Mouse (Mus musculus) midbrain, embryonic 16.5 days (tissue): ENCODE results near the gene Smox. TPM values are rescaled to one million over a fixed set of nuclear protein-coding genes. Genes with fewer than 3 reads are reported as not detected.

Source experiments
- ATAC-seq: fragments of 200-750 bp; cut with Nextera tagmentation; 2 replicates; pipeline ENCODE4 v1.8.0; 2017; ENCODE audit warnings: moderate TSS enrichment
- H3K27ac ChIP-seq: fragments of 300-500 bp; sonication (generic); 2 replicates; pipeline ENCODE4 v1.5.1; 2014; ENCODE audit warnings: mild to moderate bottlenecking, low read length, mixed read lengths
- H3K27me3 ChIP-seq: fragments of 300-500 bp; sonication (generic); 2 replicates; pipeline ENCODE4 v1.6.1; 2014; ENCODE audit warnings: low read depth, low read length, mixed read lengths; ENCODE audit not compliant: control insufficient read depth, insufficient read depth
- H3K36me3 ChIP-seq: fragments of 300-500 bp; sonication (generic); 2 replicates; pipeline ENCODE4 v1.6.1; 2014; ENCODE audit warnings: mild to moderate bottlenecking, low read length, moderate library complexity, mixed read lengths; ENCODE audit not compliant: control insufficient read depth, insufficient read depth
- H3K4me1 ChIP-seq: fragments of 300-500 bp; sonication (generic); 2 replicates; pipeline ENCODE4 v1.6.1; 2014; ENCODE audit warnings: mild to moderate bottlenecking, low read length, mixed read lengths; ENCODE audit not compliant: control insufficient read depth, insufficient read depth
- H3K4me2 ChIP-seq: fragments of 300-500 bp; sonication (generic); 2 replicates; pipeline ENCODE4 v1.6.1; 2014; ENCODE audit warnings: mild to moderate bottlenecking, low read length, mixed read lengths
- H3K4me3 ChIP-seq: fragments of 300-500 bp; sonication (generic); 2 replicates; pipeline ENCODE4 v1.5.1; 2014; ENCODE audit warnings: low read depth, mild to moderate bottlenecking, low read length, moderate library complexity, mixed read lengths
- H3K9ac ChIP-seq: fragments of 300-500 bp; sonication (generic); 2 replicates; pipeline ENCODE4 v1.6.1; 2014; ENCODE audit warnings: low read depth, low read length, mixed read lengths
- H3K9me3 ChIP-seq: fragments of 300-500 bp; sonication (generic); replicated peaks from 2 replicates; pipeline ENCODE4 v1.6.1; 2014; ENCODE audit warnings: mild to moderate bottlenecking, low read length, mixed read lengths; ENCODE audit not compliant: control insufficient read depth, poor library complexity, severe bottlenecking
- WGBS: fragments of 180-500 bp; shearing (Covaris S2); extraction: QIAGEN DNeasy Blood & Tissue Kit; methylation state at CpG from one replicate; pipeline ENCODE4 v1.1.7; 2014; 5-methylcytosine and 5-hydroxymethylcytosine counted together
- polyA plus RNA-seq: library from polyadenylated mRNA; unstranded; fragments of >200 nt; fragmentation: Nextera tagmentation; extraction: Ambion mirVana; gene quantifications from 2 replicates; pipeline ENCODE4 v1.2.1, GENCODE M21; 2015

Gene Smox
- 46.1 and 52.7 TPM in 2 replicates for polyA plus RNA-seq

- Histone ChIP-seq H3K27me3 (no peaks in the 10 kb centered on the region), H3K27ac (peak within 1 kb of the TSS; percentile 84), H3K4me2 (peak within 1 kb of the TSS; percentile 91), H3K4me1 (peaks cover 23% of the 10 kb centered on the region), H3K4me3 (peak within 1 kb of the TSS; percentile 94), H3K9me3 (no peaks in the 10 kb centered on the region), H3K36me3 (no peaks in the 10 kb centered on the region), H3K9ac (peak within 1 kb of the TSS; percentile 98)
- WGBS, result 21% methylated on average over 7 of the region's 7 CpGs
- ATAC-seq, result no peak
Observed at GRCm38 (mm10) chr2:131491196-131491595, at the start of gene Smox. Gene Smox (plus strand): TSS chr2:131491496.

- 64% methylated on average over 8 of the region's 8 CpGs for WGBS
- Histone ChIP-seq H3K4me1 (no peaks in the 10 kb centered on the region), H3K27me3 (no peaks in the 10 kb centered on the region), H3K4me2 (no peak overlapping the region), H3K27ac (no peak overlapping the region), H3K9me3 (no peaks in the 10 kb centered on the region), H3K9ac (no peak overlapping the region), H3K36me3 (no peaks in the 10 kb centered on the region), H3K4me3 (no peak overlapping the region)
- ATAC-seq, result no peak
Observed at GRCm38 (mm10) chr2:131443084-131443890, 48.0 kb upstream of the Smox start.

DNA sequence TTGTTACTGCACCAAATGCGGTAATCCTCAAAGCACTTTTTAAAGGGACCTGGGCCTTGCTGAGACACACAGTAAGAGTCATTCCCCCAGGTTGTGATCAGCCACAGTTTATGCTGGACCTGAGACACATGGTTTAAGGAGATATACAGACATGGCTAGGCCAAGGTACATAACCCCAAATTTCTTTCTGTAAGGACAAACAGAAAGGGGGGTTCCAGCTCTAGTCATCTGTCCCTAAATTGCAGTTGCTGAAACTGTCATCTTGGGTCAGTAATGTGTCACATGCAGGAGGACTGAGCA lies 47.5 kb upstream of the Smox start:
- H3K9ac ChIP-seq, result no peak overlapping the region
- H3K4me2 ChIP-seq, result no peak overlapping the region
- no peak overlapping the region for H3K4me3 ChIP-seq
- H3K36me3 ChIP-seq, result no peaks in the 10 kb centered on the region
- H3K9me3 ChIP-seq, result no peaks in the 10 kb centered on the region
- WGBS, result 41% methylated on average over 1 of the region's 1 CpGs
- no peaks in the 10 kb centered on the region for H3K27me3 ChIP-seq
- no peaks in the 10 kb centered on the region for H3K4me1 ChIP-seq
- no peak for ATAC-seq
- no peak overlapping the region for H3K27ac ChIP-seq

DNA sequence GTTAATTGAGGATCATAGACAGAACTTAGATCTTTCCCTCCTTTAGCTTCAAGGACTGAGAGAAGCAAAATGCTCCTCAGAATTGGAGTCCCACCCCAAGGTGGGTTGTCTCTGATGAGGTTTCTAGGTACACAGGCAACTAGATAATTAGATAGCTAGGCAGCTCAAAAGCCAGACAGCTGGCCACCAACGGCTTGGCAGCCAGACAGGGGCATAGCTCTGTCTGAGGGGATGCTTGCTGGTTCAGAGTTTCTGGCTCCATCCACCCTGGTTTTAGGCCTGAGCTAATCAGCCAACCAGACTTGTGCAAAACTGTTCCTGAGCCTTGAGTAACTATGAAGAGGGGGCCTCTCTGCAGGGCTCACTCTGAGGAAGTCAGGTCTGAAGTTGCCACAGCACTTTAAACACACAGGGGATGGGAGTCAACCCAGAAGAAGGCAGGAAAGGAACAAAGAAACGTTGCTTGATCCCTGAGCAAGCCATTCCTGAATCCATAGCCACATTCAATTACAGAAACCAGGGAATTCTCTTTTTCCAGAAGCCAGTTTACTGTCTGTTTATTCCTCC lies 44.8 kb upstream of the Smox start:
- no peaks in the 10 kb centered on the region for H3K27me3 ChIP-seq
- no peaks in the 10 kb centered on the region for H3K36me3 ChIP-seq
- H3K4me1 ChIP-seq, result no peaks in the 10 kb centered on the region
- H3K4me2 ChIP-seq, result no peak overlapping the region
- no peak overlapping the region for H3K9ac ChIP-seq
- no peak overlapping the region for H3K4me3 ChIP-seq
- ATAC-seq, result no peak
- no peaks in the 10 kb centered on the region for H3K9me3 ChIP-seq
- 68% methylated on average over 2 of the region's 2 CpGs for WGBS
- no peak overlapping the region for H3K27ac ChIP-seq

DNA sequence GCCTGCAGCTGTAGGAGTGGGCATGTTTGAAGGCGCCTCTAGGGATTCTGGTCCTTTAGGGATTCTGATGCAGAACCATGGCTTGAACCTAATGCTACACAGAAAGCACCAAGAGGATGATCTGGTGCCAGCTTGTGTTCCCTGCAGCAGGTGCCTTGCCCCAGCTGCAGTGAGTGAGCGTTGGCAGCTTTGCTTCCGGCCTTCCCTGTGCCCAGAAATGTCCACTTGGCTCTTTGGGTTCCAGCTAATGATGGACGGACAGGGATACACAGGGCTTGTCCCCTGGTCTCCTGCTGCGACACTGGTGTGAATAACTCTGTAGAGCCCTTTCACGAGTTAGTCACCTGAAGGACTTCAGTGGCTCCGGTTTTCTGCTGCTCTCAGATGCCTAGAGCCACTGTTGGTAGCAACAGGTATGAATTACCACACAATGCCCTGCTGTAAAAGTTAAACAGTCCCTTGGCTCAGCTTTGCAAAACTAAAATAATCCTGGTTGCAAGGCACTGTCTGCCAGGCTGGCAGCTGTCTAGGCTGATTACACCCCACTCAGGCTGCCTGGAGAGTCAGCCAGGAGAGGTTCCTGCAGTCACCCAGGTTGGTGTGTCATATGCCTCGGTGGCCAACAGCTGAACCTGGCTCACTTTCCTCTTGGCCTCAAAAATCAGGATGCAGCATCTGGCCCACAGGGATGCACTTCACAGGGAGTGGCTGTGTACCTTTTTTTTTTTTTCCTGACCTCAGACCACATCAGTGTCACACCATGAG lies 43.5 kb upstream of the Smox start:
- WGBS, result 85% methylated on average over 8 of the region's 8 CpGs
- no peaks in the 10 kb centered on the region for H3K27me3 ChIP-seq

GRCm38 (mm10) chr2:131448353-131448752 lies 42.9 kb upstream of the Smox start:
- no peaks in the 10 kb centered on the region for H3K4me1 ChIP-seq
- H3K27me3 ChIP-seq, result no peaks in the 10 kb centered on the region
- H3K9me3 ChIP-seq, result no peaks in the 10 kb centered on the region
- H3K9ac ChIP-seq, result no peak overlapping the region
- no peak for ATAC-seq
- no peak overlapping the region for H3K4me3 ChIP-seq
- H3K4me2 ChIP-seq, result no peak overlapping the region
- H3K36me3 ChIP-seq, result no peaks in the 10 kb centered on the region
- H3K27ac ChIP-seq, result no peak overlapping the region

More for the DNA sequence above, 43.5 kb upstream of the Smox start:
- Histone ChIP-seq H3K4me3 (no peak overlapping the region), H3K4me1 (no peaks in the 10 kb centered on the region), H3K27ac (no peak overlapping the region), H3K9ac (no peak overlapping the region), H3K9me3 (no peaks in the 10 kb centered on the region), H3K4me2 (no peak overlapping the region), H3K36me3 (no peaks in the 10 kb centered on the region)
- ATAC-seq, result no peak

DNA sequence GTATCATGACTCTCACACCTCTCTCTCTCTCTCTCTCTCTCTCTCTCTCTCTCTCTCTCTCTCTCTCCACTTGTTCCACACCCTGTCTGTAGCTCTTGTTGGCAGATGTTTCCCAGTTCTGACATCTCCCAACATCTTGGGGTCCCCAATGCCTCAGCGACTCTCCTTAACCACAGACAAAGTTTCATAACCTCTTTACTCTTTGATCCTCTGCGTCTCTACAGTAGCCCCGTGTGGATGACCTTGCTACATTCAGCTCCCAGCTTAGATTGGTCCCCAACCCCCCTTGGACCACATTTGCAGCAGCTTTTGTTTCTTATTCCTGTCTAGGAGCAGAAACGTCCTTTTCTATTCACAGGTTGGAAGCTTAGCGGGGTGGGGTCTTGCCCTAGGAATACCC lies 41.6 kb upstream of the Smox start:
- 54% methylated on average over 5 of the region's 5 CpGs for WGBS
- ATAC-seq, result no peak
- no peaks in the 10 kb centered on the region for H3K36me3 ChIP-seq
- H3K4me3 ChIP-seq, result no peak overlapping the region
- no peak overlapping the region for H3K27ac ChIP-seq
- no peaks in the 10 kb centered on the region for H3K9me3 ChIP-seq
- no peak overlapping the region for H3K4me2 ChIP-seq
- no peaks in the 10 kb centered on the region for H3K4me1 ChIP-seq
- no peaks in the 10 kb centered on the region for H3K27me3 ChIP-seq
- no peak overlapping the region for H3K9ac ChIP-seq

GRCm38 (mm10) chr2:131450491-131450890 lies 40.8 kb upstream of the Smox start:
- Histone ChIP-seq H3K4me3 (no peak overlapping the region), H3K4me1 (no peaks in the 10 kb centered on the region), H3K9ac (no peak overlapping the region), H3K27ac (no peak overlapping the region), H3K4me2 (no peak overlapping the region), H3K9me3 (no peaks in the 10 kb centered on the region), H3K36me3 (no peaks in the 10 kb centered on the region), H3K27me3 (no peaks in the 10 kb centered on the region)
- no peak for ATAC-seq
- WGBS, result 90% methylated on average over 5 of the region's 5 CpGs

DNA sequence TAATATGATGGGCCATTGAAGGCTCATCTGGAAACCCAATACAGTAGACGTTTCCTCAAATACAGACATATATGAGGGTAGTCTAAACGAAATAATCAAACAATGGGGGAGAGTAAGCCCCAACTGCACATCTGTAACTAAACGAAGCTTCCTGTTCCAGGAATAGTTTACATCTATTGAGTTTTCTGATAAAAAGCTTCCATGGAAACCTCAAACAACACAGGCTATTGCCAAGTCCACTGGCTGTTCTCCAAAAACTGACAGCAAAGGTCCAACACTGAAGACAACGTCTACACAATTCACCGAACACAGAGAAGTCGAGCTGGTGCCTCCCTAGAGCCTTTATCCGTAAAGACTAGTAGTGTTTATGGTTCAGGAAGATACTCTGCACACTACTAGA lies 33.6 kb upstream of the Smox start:
- H3K4me1 ChIP-seq, result no peaks in the 10 kb centered on the region
- no peaks in the 10 kb centered on the region for H3K27me3 ChIP-seq
- ATAC-seq, result no peak
- H3K9ac ChIP-seq, result no peak overlapping the region
- whole genome bisulfite sequencing, result 85% methylated on average over 7 of the region's 7 CpGs
- H3K4me3 ChIP-seq, result no peak overlapping the region
- H3K9me3 ChIP-seq, result no peaks in the 10 kb centered on the region
- no peak overlapping the region for H3K27ac ChIP-seq
- H3K36me3 ChIP-seq, result no peaks in the 10 kb centered on the region
- no peak overlapping the region for H3K4me2 ChIP-seq
